ENCODE assay signal across 14 mouse cellular contexts in genomic region chr10:72581311-72581710, GRCm38 (mm10).
"Had no signal": no experiment of that assay in that cellular context is flagged by ENCODE, and none has a peak within 500 bp of the region (broad histone marks: within the 10 kb centered on the region; RNA-seq: fewer than 3 reads in every experiment).

No protein-coding gene starts in this region.

- ATAC-seq: midbrain, embryonic 16.5 days had no signal

- DNase-seq: lung, adult 18-20 months; lung, embryonic 14.5 days; lung, postnatal 10 days; lung, postnatal 4 days; midbrain, embryonic 14.5 days; retina, postnatal 1 day; right cerebral cortex, adult 18-20 months; right cerebral cortex, postnatal 25 days; right cerebral cortex, postnatal 4 days; spleen, adult 18-20 months; thymus, adult 18-20 months; thymus, postnatal 14 days; thymus, postnatal 36 days had no signal
